Mouse (Mus musculus) gastrocnemius, postnatal 14 days (tissue): ENCODE results near the gene Maml2. TPM values are rescaled to one million over a fixed set of nuclear protein-coding genes. Genes with fewer than 3 reads are reported as not detected.

Source experiments
- DNase-seq: peaks from one replicate; pipeline ENCODE4 v3.0.0; 2021; ENCODE audit warnings: mixed read lengths
- intact Hi-C: fragments of 180-260 bp; cut with DNase I; formaldehyde crosslinking; loops from one replicate; pipeline ENCODE4 v1.15.1; 2025; ENCODE audit warnings: low total_unique reads
- total RNA-seq, 2 experiments: library from RNA; stranded (reverse); gene quantifications; 2 replicates each; pipeline ENCODE4 v1.2.3; 2021

Gene Maml2
- total RNA-seq, 2 experiments from 2014 or later = 3.9 to 4.9 TPM

DNA sequence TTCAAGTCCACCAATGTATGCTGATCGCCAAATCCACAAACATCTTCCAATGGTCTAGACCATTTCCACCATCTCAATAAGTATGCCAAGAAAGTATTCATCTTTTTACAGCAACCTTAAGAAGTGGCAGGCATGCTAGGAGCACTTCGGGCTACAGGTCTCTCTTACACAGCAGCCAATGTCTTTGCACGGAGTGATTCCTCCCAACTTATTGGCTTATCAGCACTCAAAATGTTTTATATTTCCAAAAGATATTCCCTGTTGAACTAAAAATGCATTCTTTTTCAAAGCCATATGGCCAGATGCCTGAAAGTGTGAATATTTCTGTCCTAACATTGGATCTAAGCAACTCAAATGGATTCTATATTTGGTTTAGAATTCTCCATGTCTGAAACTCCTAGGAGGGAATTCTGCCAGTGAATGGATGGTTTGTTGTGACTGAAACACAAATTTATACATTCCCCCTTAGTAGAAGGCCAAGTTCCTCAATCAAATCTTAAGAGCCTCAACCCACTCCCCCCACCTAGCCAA is 326.2 kb downstream of the Maml2 start:
- intact Hi-C loops = no loop called here
- no peak for DNase-seq

DNA sequence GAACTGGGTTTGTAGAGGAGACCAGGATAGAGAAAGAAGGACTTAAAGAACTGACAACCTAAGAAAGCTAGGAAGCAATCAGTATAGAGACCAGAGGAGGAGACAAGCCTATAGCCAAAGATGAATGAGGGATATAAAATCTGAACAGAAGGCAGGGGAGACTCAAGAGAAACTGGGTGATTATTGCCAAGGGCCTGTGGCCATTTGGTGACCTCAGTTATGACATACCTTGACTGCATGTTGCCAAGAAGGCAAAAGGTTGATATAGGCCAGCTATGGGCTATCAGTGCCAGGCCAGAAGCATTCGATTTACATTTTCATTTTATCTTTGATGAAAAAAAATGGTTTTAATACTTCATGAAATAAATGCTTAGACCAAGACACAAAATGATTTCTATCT is 327.0 kb downstream of the Maml2 start:
- no peak for DNase-seq
- intact Hi-C loops = no loop called here

DNA sequence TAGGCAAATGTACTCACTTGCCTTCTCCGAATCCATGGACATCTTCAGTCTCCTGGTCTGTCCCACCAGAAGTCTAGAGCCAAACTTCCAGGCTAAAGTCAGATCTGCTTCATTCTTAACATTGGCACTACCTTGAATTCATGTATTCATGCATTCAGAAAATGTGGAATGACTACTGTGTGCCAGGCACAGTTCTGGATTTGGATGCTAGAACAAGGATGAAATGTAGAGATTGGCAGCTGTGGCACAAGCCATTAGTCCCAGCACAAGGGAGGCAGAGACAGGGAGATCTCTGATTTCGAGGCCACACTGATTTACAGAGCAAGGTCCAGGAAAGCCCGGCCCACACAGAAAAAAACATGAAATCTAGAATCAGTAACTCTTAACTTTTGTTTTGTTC is 327.5 kb downstream of the Maml2 start:
- no peak for DNase-seq
- intact Hi-C loops = no loop called here

DNA sequence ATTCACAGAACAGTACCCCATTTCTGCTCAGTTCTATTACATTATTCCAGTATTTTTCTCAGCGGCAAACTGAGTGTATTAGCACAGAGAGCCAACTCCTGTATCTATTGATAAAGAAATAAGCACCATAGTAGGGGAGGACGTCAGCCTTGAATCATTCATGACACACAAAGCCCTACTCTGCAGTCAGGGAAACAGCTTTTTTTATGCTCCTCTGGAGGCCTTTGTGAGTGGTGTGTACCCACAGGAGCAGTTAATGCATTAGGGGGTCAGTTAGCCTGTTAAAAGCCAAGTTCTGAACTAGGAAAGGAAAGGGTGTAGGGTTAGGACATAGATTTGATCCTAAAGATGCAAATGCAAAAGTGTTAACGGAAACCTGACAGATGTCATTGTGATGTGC is 328.7 kb downstream of the Maml2 start:
- intact Hi-C loops = no loop called here
- DNase-seq = no peak

DNA sequence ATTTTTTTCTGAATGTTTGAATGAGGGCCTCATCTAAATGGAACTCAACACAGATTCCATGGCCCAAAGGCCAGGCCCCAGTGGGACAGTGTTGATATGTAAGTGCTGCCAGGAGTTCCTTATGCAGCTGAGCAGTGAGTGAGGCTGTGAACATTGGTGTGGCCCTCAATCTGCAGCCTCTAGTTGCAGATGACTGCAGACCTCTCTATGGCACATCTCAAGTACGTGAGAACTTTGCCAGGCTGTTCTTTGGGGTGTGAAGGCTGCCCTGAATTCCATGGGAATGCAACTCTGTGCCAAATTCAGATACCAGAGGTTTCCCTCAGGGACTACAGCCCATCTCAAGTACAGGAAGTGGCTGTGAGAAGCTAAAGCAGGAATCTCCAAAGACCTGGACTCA is 335.6 kb downstream of the Maml2 start:
- peak; percentile 42 for DNase-seq
- intact Hi-C loops = no loop called here

DNA sequence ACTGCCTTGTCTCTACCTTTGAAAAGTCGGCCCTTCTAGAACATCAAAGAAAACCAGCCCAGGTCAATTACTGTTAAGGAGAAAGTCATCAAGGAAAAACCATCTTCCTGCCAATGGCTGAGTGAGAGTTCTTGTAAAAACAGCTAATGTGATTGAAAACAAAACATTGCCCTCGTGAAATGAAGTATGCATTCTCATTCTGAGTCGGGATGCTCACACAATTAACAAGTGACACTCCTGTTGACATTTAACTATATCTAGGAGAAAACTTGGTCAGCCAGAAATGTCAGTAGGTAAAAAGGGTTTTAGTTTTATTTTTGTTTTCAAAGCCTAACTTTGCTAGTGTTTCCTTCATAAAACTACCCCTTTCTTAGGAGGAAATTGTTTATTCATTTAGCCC is 341.9 kb downstream of the Maml2 start:
- intact Hi-C loops = no loop called here
- DNase-seq = no peak

GRCm38 (mm10) chr9:13645153-13645552 is 347.4 kb downstream of the Maml2 start:
- intact Hi-C loops = no loop called here
- no peak for DNase-seq

DNA sequence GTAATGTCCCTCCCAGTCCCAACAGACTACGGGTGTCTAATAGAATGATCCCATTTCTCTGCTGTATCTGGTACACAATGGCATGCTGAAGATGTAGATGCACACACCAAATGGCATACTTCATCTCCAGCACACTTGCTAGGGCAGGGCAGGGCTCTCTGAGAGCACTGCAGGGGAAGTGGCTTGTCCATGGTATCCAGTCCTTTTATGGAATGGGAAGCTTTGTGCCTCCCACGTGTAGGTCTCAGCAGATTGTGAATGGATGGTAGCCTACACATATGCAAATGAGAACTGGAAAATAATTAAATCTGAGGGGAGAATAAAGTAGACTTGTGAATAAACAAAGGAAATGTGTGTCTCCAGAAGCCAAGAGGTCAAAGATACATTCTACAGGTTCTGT is 353.3 kb downstream of the Maml2 start:
- intact Hi-C loops = loop anchor here (5.0 to 10.0 kb wide), 2 partner anchors 354 to 416 kb away; partner anchors contain the start of gene Maml2
- DNase-seq = no peak

GRCm38 (mm10) chr9:13651828-13652227 is 354.1 kb downstream of the Maml2 start:
- DNase-seq = no peak
- intact Hi-C loops = loop anchor here (5.0 to 10.0 kb wide), 2 partner anchors 355 to 417 kb away; partner anchors contain the start of gene Maml2

- no peak for DNase-seq
- intact Hi-C loops = loop anchor here (5.0 to 10.0 kb wide), 2 partner anchors 355 to 418 kb away; partner anchors contain the start of gene Maml2
These were observed 354.7 kb downstream of the Maml2 start for GRCm38 (mm10) chr9:13652389-13652877.

DNA sequence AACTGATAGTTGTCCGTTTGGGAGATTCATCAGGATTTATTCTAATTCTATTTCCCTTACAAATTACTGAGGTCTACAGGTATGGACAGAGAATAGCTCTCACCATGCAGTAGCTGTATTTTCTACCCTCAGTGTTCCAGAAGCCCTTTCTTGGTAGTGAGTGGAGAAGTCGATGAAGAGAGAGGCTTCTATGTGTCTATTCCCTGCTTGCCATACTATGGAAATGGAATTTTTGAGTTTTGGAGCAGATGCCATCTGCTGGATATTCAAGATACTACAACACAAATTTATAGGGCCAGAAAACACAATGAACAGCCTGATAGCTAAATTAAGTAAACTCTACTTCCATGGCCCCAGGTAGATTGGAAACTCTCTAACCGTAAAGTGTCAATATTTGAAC is 355.2 kb downstream of the Maml2 start:
- DNase-seq = no peak
- intact Hi-C loops = loop anchor here (5.0 to 10.0 kb wide), 2 partner anchors 356 to 418 kb away; partner anchors contain the start of gene Maml2

GRCm38 (mm10) chr9:13661768-13662623 is 364.2 kb downstream of the Maml2 start:
- no peak for DNase-seq

DNA sequence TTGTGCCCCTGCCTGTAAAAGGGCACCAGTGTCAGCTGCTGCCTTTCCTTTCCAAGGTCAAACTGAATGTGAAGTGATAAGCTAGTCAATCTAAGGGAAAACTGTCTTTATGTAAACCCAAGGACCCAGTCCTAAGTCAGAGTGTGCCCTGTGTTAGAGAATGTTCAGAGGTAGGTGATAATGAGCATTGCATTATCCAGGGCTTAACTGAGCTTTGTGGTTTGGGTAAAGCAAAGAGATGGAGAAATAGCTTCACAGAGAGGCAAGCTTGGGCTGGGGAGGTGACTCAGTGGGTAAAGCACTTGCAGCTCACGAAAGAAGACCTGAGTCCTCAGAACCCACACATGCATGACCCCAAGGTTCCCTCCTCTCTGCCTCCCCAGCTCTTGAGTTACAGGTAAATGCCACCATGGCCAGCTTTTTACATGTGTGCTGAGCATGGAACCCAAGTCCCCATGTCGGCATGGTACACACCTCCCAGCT is 367.8 kb downstream of the Maml2 start:
- no peak for DNase-seq
- intact Hi-C loops = no loop called here

More at GRCm38 (mm10) chr9:13661768-13662623, 364.2 kb downstream of the Maml2 start:
- intact Hi-C loops = no loop called here

DNA sequence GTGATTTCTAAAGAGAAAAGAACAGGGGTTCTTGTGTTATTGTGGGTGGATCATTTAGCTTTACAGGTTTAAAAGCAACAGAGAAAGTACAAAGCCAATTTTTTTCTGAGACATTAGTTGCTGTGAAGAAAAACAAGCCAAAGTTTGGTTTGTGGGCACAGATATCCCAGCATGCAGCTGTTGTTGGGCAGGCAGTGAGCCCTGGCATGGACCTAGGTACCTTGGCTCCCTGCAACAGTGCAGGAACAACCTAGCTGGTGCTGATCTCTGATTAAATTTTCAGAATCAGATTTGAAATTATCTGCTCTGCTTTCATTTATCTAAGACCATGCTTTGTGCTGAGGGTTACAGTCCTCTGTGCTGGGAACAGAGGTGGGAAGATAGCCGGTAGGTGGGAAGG is 370.2 kb downstream of the Maml2 start:
- intact Hi-C loops = no loop called here
- DNase-seq = no peak

DNA sequence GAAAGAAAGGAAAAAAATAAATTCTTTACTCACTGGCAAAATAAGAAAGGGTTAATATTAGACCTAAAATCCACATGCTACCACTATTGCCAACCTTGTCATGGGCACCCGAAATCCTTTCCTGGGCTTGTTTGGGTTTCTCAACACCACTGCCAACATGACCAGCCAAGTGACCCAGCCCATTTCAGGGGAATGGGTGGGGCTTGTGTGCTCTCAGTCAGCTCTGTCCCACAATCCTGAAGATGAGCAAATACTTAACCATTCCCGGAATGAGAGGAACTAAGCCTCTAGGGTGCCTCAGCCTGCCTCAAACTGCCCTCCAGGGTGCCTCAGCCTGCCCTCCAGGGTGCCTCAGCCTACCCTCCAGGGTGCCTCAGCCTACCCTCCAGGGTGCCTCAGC is 371.0 kb downstream of the Maml2 start:
- DNase-seq = no peak
- intact Hi-C loops = no loop called here

DNA sequence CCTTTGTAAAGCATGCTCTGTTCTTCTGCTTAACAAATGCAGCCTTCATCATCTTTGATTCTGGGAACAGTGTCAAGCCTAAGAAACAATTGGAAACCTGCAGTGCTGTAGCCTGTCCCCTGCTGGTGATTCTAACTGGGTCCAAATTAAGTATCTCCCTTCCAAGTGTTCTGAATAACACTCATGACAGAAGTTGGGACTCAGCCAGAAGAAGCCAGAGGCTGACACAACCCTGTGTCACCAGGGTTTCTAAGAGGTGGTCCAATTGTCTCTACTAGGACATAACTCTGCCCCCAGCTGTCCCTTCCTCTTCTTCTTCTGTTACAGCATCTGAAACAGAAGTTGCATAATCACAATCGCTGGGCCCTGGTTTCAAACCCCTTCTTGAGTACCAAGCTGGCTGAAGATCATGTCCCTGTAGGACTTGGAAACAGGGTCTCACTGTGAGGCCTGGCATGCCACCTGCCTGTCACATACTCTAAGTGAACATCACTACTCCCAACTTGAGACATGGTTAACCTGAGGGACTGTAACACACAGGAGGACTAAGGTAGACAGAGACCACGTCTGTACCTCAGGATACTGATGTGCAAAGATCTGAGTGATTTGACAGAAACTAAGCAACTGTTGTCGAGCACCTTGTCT is 373.5 kb downstream of the Maml2 start:
- peak; percentile 15 for DNase-seq
- intact Hi-C loops = no loop called here

GRCm38 (mm10) chr9:13673304-13673703 is 375.5 kb downstream of the Maml2 start:
- DNase-seq = no peak
- intact Hi-C loops = no loop called here

DNA sequence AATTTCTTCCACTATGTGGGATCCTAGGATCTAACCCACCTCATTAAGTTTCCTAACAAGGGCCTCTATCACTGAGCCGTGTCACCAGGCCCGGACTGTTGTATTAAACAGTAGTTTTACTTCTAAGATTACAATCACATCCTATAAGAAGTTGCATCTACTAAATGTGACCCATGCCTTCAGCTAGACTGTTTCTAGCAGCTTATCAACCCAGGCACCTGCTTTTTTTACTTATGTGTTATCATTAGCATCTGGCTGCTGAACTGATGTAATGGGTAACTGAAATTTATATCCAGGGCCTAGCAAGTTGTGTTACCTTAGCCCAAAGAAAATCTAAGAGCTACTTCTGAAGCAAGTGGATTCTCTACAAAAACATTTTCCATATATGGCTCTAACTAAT is 380.3 kb downstream of the Maml2 start:
- intact Hi-C loops = no loop called here
- DNase-seq = no peak

DNA sequence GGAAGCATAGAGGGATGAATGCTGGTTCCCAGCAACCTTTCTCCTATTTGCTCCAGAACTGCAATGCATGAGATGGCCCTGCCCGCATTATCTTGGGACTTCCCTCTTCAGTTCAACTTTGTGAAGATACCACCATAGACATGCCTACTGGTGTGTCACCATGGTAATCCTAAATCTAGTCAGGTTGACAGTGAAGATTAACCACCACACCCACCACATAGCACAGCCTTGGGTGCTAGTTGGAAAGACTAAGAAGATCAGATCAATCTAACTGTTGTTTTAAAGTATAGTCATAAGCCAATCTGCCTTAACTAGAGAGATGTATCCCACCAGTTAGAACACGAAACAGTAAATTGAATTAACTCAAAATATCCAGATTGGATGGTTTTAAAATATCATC is 381.9 kb downstream of the Maml2 start:
- intact Hi-C loops = no loop called here
- DNase-seq = no peak

- intact Hi-C loops = no loop called here
- no peak for DNase-seq
These were observed 383.4 kb downstream of the Maml2 start for GRCm38 (mm10) chr9:13681147-13681546.
